Mouse (Mus musculus) cerebellum, adult 2 months (tissue): ENCODE measurements around the gene Wdr24.

Source experiments
- CTCF ChIP-seq: fragments of 200-500 bp; IDR thresholded peaks from 2 replicates; pipeline ENCODE4 v1.5.1; 2011; ENCODE audit warnings: low read depth, mild to moderate bottlenecking, control low read depth, low read length, moderate library complexity, borderline replicate concordance; ENCODE audit not compliant: insufficient read depth
- POLR2A ChIP-seq: fragments of 200-500 bp; IDR thresholded peaks from 2 replicates; pipeline ENCODE4 v1.6.1; 2011; ENCODE audit warnings: low read length, control low read depth, borderline replicate concordance; ENCODE audit not compliant: insufficient read depth

- TF ChIP-seq CTCF (no peak), POLR2A (no peak)
Measured at GRCm38 (mm10) chr17:25843122-25843521, 19.7 kb downstream of the Wdr24 start.
